Mouse (Mus musculus) erythroblast, embryonic 14.5 days (primary cell): ENCODE measurements around the gene Rbm28.

Source experiments
- GATA1 ChIP-seq: IDR thresholded peaks from 2 replicates; pipeline ENCODE4 v1.6.1; 2012; ENCODE audit warnings: low read length, inconsistent platforms, mixed read lengths
- TAL1 ChIP-seq: IDR thresholded peaks from 3 replicates; pipeline ENCODE4 v1.6.1; 2012; ENCODE audit warnings: low read length, inconsistent platforms, mixed read lengths

DNA sequence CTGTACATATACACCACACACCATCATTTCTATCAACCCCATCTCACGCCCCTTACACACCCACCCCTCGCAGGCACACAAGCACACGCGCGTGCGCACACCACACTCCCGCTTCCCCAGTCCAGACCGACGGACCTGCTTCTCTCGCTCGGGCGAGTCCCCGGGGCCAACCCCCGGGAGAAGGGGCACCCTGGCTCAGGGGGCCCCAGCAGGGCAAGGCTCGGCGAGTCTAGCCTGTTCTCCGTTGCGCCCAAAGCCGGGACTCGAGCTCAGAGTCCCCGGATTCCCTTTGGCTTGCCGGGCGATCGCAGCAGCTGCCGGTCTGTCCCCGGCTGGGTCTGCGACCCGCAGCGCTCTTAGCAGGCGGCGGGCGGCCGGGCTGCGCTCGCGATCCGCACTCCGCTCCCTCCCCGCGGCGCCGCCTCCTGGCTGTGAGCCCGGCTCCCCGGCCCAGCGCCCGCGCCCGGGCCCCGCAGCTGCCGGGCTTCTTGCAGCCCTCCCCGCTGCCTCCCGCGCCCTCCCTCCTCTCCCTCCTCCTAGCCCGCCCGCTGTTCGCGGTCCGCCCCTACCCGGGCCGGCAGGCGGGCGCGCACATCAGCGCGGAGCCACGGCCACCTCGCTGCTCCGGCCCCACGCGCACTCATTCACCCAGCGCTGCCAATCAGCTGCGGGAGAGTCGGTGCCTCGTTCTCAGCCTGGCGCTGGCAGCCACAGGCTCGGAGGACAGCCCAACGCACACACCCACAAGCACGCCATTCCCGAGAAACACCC is 14.3 kb upstream of the Rbm28 start, which contains the start of gene Prrt4:
- TF ChIP-seq GATA1 (no peak), TAL1 (no peak)
